Mouse (Mus musculus): ENCODE results near the gene Olfr698.
"Not testable (repeated sequence)": the region's sequence is repeated elsewhere in the genome, so short reads cannot be mapped to it uniquely, and the experiment has no call there.

Olfr698 gene

DNA sequence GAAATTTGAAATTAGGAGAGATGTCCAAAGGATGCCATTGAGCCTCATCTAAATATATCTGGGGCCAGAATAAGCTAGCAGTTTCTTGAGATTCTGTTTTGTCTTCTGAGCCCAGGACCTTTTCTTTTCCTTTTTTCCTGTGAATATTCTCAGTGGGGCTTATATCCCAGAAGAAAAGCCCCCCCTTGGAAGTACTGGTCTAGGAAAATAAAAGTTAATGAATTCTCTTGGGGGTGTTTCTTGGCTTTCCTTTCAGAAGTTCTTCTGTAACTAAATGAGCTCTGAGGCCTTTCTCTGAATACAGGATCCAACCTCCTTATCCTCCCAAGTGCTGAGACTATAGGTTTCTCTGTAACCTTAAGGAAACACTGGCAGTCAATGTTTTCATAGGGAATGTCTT is at the start of gene Olfr698:
Gene Olfr698 (minus strand): TSS at position 101 of the 400 bp plus-strand sequence.
- no peak for DNase-seq

DNA sequence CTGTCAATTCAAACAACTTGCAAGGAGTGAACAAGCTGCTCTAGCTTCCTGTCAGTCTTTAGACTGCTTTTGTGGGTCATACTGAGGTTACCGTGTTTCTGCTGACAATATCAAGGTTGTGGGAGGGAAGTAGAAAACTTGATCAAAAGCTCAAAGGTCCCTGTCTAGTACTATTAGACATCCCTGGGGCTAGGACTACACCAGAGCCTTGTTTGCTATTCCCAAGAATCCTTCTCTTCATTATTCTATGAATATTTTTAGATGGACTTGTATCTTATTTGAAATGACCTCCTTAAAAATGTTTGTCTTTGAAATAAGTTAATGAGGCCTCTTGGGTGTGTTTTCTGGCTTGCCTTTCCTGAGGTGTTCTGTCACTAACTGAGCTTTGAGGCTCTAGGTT is 37.9 kb upstream of the Olfr698 start, which contains the start of gene Olfr699:
Gene Olfr699 (minus strand): TSS at position 101 of the 400 bp plus-strand sequence.
- no peak for DNase-seq

DNA sequence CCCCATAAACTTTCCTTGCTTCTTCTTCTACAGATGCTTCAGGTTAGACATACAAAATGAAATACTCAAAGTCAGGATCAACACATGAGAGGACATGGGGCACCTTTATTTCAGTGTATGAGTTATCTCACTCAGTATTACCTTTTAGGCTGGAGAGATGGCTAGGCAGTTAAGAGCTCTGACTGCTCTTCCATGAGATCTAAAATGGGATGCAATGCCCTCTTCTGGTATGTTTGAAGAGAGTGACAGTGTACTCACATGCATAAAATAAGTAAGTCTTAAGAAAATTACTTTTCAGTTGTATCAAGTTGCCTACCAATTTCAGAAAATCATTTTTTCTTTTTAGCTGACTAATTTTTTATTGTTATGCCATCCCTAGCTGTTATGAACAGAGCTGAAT is 33.1 kb upstream of the Olfr698 start:
- no peak for DNase-seq

DNA sequence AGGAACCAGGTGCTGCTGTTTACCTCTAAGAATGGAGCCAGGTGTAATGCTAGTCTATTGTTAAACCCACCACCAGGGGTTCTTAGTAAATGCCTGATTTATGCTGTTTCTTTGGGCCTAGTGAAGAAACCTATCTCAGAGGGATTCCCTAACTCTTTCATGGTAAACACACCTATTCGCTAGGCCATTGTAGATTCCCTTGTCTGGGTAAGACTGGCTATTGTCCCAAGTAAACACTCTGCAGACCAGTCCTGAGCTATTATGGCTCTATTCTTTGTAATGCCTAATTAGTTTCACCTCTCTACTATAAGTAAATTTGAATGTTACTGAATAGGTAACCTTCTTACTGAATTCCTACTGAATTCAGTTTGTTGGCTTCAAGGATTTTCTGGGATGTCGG is 5.8 kb upstream of the Olfr698 start:
- not testable (repeated sequence) for DNase-seq

- no peak for DNase-seq
Measured at GRCm38 (mm10) chr7:106758800-106759199, 3.6 kb upstream of the Olfr698 start.

DNA sequence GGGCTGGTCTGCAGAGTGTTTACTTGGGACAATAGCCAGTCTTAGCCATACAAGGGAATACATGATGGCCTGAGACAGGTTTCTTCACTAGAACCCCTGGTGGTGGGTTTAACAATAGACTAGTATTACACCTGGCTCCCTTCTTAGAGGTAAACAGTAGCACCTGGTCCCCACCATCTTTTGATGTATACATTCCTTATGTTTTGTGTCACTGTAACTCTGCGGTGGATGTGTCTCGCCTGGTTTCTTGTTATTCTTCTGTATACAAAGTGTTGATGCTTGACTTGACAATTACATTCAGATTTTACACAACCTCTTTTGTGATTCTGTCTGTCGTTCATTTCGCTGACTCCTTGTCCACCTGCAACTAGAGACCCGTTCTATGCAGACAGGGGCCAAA is 9.4 kb downstream of the Olfr698 start:
- DNase-seq = no peak

DNA sequence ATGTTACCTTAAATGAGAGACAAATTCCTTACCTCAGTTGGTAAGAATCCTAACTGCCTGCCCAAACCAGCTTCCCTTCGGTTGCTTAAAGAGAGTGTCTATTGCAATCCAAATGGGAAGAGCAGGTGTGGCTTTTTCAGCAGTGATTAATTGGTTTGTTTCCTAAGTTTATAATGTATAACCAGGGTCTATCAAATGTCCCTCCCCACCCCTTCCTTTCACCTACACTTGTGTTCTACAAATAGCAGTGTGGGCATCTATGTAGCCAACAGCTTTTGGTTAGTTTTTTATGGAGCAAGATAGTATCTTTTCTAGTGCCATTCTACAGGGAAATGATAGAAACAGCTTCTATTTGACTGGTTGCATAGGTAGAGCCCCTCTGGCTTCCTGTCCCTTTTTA is 12.9 kb downstream of the Olfr698 start, which contains the start of gene Olfr697:
Gene Olfr697 (minus strand): TSS at position 101 of the 400 bp plus-strand sequence.
- no peak for DNase-seq

DNA sequence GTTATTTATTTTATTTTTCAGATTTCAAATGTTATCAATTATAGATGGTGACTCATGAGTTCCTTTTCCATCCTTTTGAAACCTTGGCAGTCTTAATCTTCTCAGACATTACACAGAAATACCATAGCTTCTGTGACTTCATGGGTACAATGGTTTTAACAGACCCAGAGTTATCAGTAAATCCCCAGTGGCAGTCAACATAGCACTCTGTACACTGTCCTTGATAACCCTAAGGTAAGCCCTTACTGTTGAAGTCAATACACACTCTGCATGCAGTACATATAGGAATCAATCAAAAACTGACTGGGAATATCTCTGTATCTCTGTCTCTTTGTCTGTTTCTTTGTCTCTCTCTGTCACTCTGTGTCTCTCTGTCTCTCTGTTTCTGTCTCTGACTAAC is 18.2 kb downstream of the Olfr698 start:
- DNase-seq = no peak

DNA sequence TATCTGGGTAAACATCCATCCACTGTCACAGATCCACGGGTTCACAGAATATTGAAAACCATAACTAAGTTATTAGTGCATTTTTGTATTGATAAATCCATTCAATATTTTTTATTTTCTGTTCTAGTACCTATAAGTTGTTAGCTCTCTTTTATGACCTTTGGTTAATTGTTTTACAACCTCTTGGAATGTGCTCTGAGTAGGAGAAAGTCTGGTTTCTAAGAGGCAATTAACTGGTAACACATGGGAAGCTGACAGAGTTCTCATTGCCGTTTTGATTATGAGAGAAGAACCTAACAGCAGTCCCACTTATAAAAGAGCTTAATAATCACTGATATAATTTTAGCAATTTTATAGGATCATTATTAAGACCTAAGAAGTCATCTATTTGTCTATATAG is 21.5 kb downstream of the Olfr698 start:
- DNase-seq = no peak

DNA sequence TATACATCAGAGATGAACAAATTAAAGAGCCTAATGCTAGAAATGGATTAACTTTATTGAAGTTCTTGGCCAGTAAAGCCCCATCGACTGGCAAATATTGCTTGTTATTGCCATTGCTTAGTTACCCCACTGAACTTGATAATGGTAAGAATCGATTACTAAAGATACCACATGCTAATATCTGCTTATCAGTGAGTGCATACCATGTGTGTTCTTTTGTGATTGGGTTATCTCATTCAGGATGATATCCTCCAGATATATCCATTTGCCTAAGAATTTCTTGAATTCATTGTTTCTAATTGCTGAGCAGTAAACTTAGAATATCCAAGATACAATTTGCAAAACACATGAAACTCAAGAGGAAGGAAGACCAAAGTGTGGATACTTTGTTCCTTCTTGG is 29.5 kb downstream of the Olfr698 start:
- not testable (repeated sequence) for DNase-seq

GRCm38 (mm10) chr7:106716296-106716695 is 38.9 kb downstream of the Olfr698 start, which contains the start of gene Olfr695:
TSS of gene Olfr695 (minus strand) at chr7:106716396.
- DNase-seq = no peak

- no peak for DNase-seq
Measured at GRCm38 (mm10) chr7:106711463-106711862, 43.7 kb downstream of the Olfr698 start.

DNA sequence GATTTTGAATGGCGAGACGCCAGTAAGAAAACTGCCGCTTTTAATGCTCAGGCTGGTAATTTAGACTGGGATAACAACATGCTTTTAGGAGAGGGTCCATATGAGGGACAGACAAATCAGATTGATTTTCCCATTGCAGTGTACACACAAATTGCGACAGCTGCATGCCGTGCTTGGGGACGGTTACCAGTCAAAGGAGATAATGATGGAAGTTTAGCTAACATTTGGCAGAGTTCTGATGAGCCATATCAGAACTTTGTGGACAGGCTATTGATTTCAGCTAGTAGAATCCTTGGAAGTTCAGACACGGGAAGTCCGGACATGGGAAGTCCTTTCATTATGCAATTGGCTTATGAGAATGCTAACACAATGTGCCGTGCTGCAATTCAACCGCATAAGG is 47.5 kb downstream of the Olfr698 start:
- not testable (repeated sequence) for DNase-seq

Data from kidney, adult 18-20 months (tissue).